Mouse (Mus musculus) retina, postnatal 1 day (tissue): Measurements from ENCODE around the gene Spata31.
A peak's percentile ranks its signal among the peaks of the same experiment; 100 is the strongest.

ENCODE experiments used
- DNase-seq: peaks from one replicate; pipeline ENCODE4 v3.0.0-alpha.2; 2012

Gene Spata31

GRCm38 (mm10) chr13:64917191-64917590 is at the start of gene Spata31:
Gene Spata31 (plus strand): TSS chr13:64917406.
- no peak for DNase-seq

- no peak for DNase-seq
These were observed 14.1 kb upstream of the Spata31 start for GRCm38 (mm10) chr13:64903132-64903531.

GRCm38 (mm10) chr13:64903585-64904208 is 13.5 kb upstream of the Spata31 start, which contains the start of gene Cntnap3:
Gene Cntnap3 (minus strand): TSS chr13:64903955.
- DNase-seq, result peak; percentile 43
